Mouse (Mus musculus) heart, postnatal 0 days (tissue): Measurements from ENCODE around the gene March8.

Experiments
- CTCF ChIP-seq: IDR thresholded peaks from 2 replicates; pipeline ENCODE4 v1.5.1; 2016; ENCODE audit warnings: antibody characterized with exemption, control low read depth, low read depth
- EP300 ChIP-seq: IDR thresholded peaks from 2 replicates; pipeline ENCODE4 v1.6.1; 2016; ENCODE audit warnings: antibody characterized with exemption, low read depth

GRCm38 (mm10) chr6:116440849-116441248 is 103.0 kb downstream of the March8 start:
- TF ChIP-seq EP300 = peak; percentile 96
- TF ChIP-seq CTCF = no peak
